Mouse (Mus musculus): ENCODE results near the gene Wdr17. TPM values are rescaled to one million over a fixed set of nuclear protein-coding genes. Genes with fewer than 3 reads are reported as not detected.

The Wdr17 gene
- polyA plus RNA-seq, 1 experiment from 2014 or later: 0.05 TPM

DNA sequence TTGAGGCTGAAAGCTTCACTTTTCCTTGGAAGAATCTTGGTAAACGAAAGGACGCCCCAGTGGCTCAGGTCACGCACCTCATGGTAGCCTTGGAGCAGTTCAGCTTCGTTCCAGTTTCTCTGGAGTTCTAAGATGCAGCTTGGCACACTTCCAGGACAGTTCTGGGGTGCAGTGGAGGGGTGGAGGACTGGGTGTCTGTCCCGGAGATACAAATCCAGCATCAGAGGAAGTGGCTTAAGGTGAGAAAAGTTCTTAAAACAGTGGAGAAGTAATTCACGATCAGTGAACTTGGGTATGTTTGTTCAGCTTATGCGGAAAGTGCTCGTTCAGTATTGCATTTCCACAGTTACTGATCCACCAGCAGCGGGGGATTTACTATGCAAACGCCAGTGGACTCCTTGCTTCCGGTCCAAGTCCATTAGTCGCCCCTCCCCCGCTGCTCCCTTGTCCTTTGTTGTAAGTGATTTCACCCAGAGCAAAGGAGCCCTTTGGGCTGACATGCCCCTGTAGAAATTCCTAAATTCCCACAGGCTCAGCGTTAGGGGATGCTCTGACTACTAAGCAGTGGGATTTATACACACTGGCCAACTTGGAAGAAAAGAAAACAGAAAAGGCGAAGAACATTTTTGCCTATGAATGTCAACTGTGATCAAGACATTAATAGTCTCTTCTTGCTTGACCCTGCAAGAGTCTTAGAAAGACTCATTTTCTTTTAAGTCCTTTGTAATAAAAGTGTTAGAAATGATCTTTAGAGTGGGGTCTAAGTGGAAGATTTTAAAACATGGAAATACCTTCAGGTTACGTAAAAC lies 106.6 kb downstream of the Wdr17 start:
- peak overlapping the region; percentile 62 for H3K4me2 ChIP-seq
- no peaks in the 10 kb centered on the region; the same call in 1 of the 2 replicates for H3K4me1 ChIP-seq (replicated peaks)
- ATAC-seq (ENCODE audit: low read depth): no peak
- H3K36me3 ChIP-seq: no peaks in the 10 kb centered on the region
- no peak overlapping the region for H3K9ac ChIP-seq
- no peak for DNase-seq
- no peaks in the 10 kb centered on the region for H3K9me3 ChIP-seq (replicated peaks)
- no peak overlapping the region for H3K27ac ChIP-seq
- no peaks in the 10 kb centered on the region for H3K27me3 ChIP-seq
- WGBS (ENCODE audit: insufficient replicate concordance): 12% methylated on average over 16 of the region's 16 CpGs
- peak overlapping the region; percentile 36 for H3K4me3 ChIP-seq (replicated peaks)

GRCm38 (mm10) chr8:54779317-54780133 lies 107.5 kb downstream of the Wdr17 start:
- under 1% methylated on average over 23 of the region's 23 CpGs for WGBS (ENCODE audit: insufficient replicate concordance)

DNA sequence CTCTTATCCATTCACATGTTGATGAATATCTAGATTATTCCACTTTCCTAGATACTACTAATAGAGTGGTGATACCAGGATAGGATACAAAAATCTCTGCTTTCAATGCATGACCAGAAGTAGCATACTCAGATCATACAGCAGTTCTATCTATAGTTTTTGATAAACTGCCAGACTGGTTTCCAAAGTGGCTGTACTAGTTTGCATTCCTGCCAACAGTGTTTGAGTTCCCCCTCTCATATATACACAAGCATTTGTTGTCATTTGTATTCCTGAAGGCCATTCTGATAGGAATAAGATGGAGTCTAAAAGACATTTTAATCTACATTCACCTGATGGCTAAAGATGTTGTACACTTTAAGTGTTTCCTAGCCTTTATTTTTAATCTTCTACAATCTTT lies 110.0 kb downstream of the Wdr17 start:
- ATAC-seq (ENCODE audit: low read depth) (no peak), DNase-seq (no peak)
- Histone ChIP-seq H3K36me3 (no peaks in the 10 kb centered on the region), H3K27me3 (no peaks in the 10 kb centered on the region), H3K4me3 (replicated peaks) (no peak overlapping the region), H3K9ac (no peak overlapping the region), H3K27ac (no peak overlapping the region), H3K4me2 (no peak overlapping the region), H3K9me3 (replicated peaks) (no peaks in the 10 kb centered on the region), H3K4me1 (replicated peaks) (no peaks in the 10 kb centered on the region; the same call in 1 of the 2 replicates)

More at GRCm38 (mm10) chr8:54779317-54780133, 107.5 kb downstream of the Wdr17 start:
- ATAC-seq (ENCODE audit: low read depth) (peak; percentile 29; the same call in 1 of the 2 replicates), DNase-seq (no peak)
- Histone ChIP-seq H3K27ac (no peak overlapping the region), H3K4me3 (replicated peaks) (peak overlapping the region; percentile 36), H3K9ac (no peak overlapping the region), H3K36me3 (no peaks in the 10 kb centered on the region), H3K27me3 (no peaks in the 10 kb centered on the region), H3K4me1 (replicated peaks) (no peaks in the 10 kb centered on the region; the same call in 1 of the 2 replicates), H3K9me3 (replicated peaks) (no peaks in the 10 kb centered on the region), H3K4me2 (peak overlapping the region; percentile 62)

- Histone ChIP-seq H3K4me2 (no peak overlapping the region), H3K27me3 (no peaks in the 10 kb centered on the region), H3K36me3 (no peaks in the 10 kb centered on the region), H3K9me3 (replicated peaks) (no peaks in the 10 kb centered on the region), H3K27ac (no peak overlapping the region), H3K4me1 (replicated peaks) (no peaks in the 10 kb centered on the region; the same call in 1 of the 2 replicates), H3K9ac (no peak overlapping the region), H3K4me3 (replicated peaks) (no peak overlapping the region)
- ATAC-seq (ENCODE audit: low read depth): no peak
- no peak for DNase-seq
These were observed 110.7 kb downstream of the Wdr17 start for GRCm38 (mm10) chr8:54776241-54776640.

DNA sequence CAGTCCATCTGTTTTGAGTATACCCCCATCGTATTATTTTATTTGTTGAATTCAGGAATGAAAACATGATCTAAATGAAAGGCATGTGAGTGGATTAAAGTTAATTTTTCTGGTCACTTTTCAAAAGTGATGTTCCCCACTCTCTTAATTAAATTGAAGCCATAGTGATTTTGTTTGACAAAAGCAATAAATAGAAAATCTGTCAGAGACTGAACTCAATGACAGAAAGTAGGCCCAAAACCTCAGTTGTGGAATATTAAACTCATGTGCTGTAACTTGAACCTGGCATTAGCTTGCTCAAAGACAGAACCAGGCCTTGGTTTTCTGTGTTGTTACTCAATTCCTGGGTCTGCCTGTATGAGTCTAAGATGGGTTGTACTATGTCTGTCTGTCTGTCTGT lies 129.3 kb downstream of the Wdr17 start:
- H3K9ac ChIP-seq: no peak overlapping the region
- no peaks in the 10 kb centered on the region for H3K27me3 ChIP-seq
- H3K36me3 ChIP-seq: no peaks in the 10 kb centered on the region
- WGBS (ENCODE audit: insufficient replicate concordance): 74% methylated on average over 1 of the region's 1 CpGs
- ATAC-seq (ENCODE audit: low read depth) (no peak), DNase-seq (no peak)
- no peaks in the 10 kb centered on the region for H3K4me1 ChIP-seq (replicated peaks)
- no peak overlapping the region for H3K27ac ChIP-seq
- no peak overlapping the region for H3K4me3 ChIP-seq (replicated peaks)
- H3K9me3 ChIP-seq (replicated peaks): no peaks in the 10 kb centered on the region
- no peak overlapping the region for H3K4me2 ChIP-seq

GRCm38 (mm10) chr8:54736660-54737312 lies 150.2 kb downstream of the Wdr17 start:
- Histone ChIP-seq H3K4me2 (no peak overlapping the region), H3K9ac (no peak overlapping the region), H3K4me1 (replicated peaks) (no peaks in the 10 kb centered on the region), H3K27me3 (no peaks in the 10 kb centered on the region), H3K9me3 (replicated peaks) (no peaks in the 10 kb centered on the region), H3K4me3 (replicated peaks) (no peak overlapping the region), H3K27ac (no peak overlapping the region), H3K36me3 (no peaks in the 10 kb centered on the region)
- no peak for DNase-seq
- no peak for ATAC-seq (ENCODE audit: low read depth)
- 39% methylated on average over 5 of the region's 5 CpGs for WGBS (ENCODE audit: insufficient replicate concordance)

GRCm38 (mm10) chr8:54724668-54725035 lies 162.3 kb downstream of the Wdr17 start:
- DNase-seq (no peak), ATAC-seq (ENCODE audit: low read depth) (no peak)
- peak overlapping the region; percentile 32; the same call in 1 of the 2 replicates for H3K4me3 ChIP-seq (replicated peaks)
- no peaks in the 10 kb centered on the region for H3K27me3 ChIP-seq
- no peak overlapping the region for H3K9ac ChIP-seq
- no peaks in the 10 kb centered on the region for H3K4me1 ChIP-seq (replicated peaks)
- no peaks in the 10 kb centered on the region for H3K9me3 ChIP-seq (replicated peaks)
- H3K27ac ChIP-seq: no peak overlapping the region
- 25% methylated on average over 8 of the region's 8 CpGs for WGBS (ENCODE audit: insufficient replicate concordance)
- no peaks in the 10 kb centered on the region for H3K36me3 ChIP-seq
- H3K4me2 ChIP-seq: peak overlapping the region; percentile 50

- peak overlapping the region; percentile 32 for H3K4me3 ChIP-seq (replicated peaks)
- no peak overlapping the region for H3K9ac ChIP-seq
- H3K27me3 ChIP-seq: no peaks in the 10 kb centered on the region
- H3K4me2 ChIP-seq: peak overlapping the region; percentile 50
- H3K4me1 ChIP-seq (replicated peaks): no peaks in the 10 kb centered on the region
- no peak overlapping the region for H3K27ac ChIP-seq
- H3K36me3 ChIP-seq: no peaks in the 10 kb centered on the region
- H3K9me3 ChIP-seq (replicated peaks): no peaks in the 10 kb centered on the region
- ATAC-seq (ENCODE audit: low read depth) (peak; percentile 94), DNase-seq (peak; percentile 57)
- WGBS (ENCODE audit: insufficient replicate concordance): 1% methylated on average over 23 of the region's 23 CpGs
These were observed 162.9 kb downstream of the Wdr17 start for GRCm38 (mm10) chr8:54723976-54724667.

GRCm38 (mm10) chr8:54718515-54718914 lies 168.5 kb downstream of the Wdr17 start:
- no peaks in the 10 kb centered on the region for H3K36me3 ChIP-seq
- H3K4me3 ChIP-seq (replicated peaks): no peak overlapping the region
- H3K9ac ChIP-seq: no peak overlapping the region
- ATAC-seq (ENCODE audit: low read depth): no peak
- WGBS (ENCODE audit: insufficient replicate concordance): 40% methylated on average over 4 of the region's 4 CpGs
- no peaks in the 10 kb centered on the region for H3K4me1 ChIP-seq (replicated peaks)
- no peaks in the 10 kb centered on the region for H3K27me3 ChIP-seq
- H3K9me3 ChIP-seq (replicated peaks): no peaks in the 10 kb centered on the region
- DNase-seq: no peak
- H3K27ac ChIP-seq: no peak overlapping the region
- H3K4me2 ChIP-seq: no peak overlapping the region

DNA sequence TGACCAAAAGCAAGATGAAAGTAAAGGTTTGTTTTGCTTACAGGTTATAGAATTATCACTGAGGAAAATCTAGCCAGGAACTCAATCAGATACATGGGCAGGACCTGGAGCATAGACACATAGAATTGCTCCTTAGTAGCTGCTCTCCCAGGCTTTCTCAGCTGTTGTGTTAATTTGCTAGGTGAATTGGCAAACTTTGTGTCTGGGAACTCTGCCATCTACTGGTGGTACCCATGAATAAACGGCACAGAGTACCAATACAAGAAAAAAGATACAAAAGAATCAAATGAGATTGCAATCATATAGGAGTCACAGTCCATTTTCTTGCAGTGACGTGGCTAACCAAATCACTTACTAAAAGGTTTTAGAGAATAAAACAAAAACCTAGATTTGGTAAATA lies 181.2 kb downstream of the Wdr17 start:
- H3K4me3 ChIP-seq (replicated peaks): no peak overlapping the region
- H3K9me3 ChIP-seq (replicated peaks): no peaks in the 10 kb centered on the region
- no peaks in the 10 kb centered on the region for H3K27me3 ChIP-seq
- H3K4me2 ChIP-seq: no peak overlapping the region
- H3K36me3 ChIP-seq: no peaks in the 10 kb centered on the region
- 34% methylated on average over 2 of the region's 2 CpGs for WGBS (ENCODE audit: insufficient replicate concordance)
- no peaks in the 10 kb centered on the region for H3K4me1 ChIP-seq (replicated peaks)
- H3K9ac ChIP-seq: no peak overlapping the region
- ATAC-seq (ENCODE audit: low read depth): no peak
- no peak for DNase-seq
- no peak overlapping the region for H3K27ac ChIP-seq

DNA sequence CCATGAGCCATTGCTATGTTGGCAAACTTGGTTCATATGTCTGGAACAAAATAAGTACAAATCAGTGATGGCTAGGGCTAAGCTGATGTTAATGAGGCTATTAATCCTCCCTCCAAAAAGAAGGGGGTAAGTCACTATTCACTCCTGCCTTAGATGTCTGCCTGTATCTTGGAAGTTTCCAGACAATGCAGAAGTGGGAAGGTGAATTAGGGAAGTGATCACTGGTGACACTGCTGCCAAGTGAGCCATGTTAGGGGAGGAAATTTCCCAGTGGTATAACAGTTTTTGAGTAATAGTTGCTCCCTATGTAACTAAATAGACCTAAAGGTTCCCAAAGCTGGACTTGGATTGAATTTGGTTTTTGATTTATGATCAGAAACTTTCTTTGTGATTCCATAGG lies 215.2 kb downstream of the Wdr17 start:
- ATAC-seq (ENCODE audit: low read depth) (no peak), DNase-seq (no peak)
- no peaks in the 10 kb centered on the region for H3K9me3 ChIP-seq (replicated peaks)
- no peaks in the 10 kb centered on the region for H3K27me3 ChIP-seq
- no peaks in the 10 kb centered on the region for H3K4me1 ChIP-seq (replicated peaks)
- H3K4me2 ChIP-seq: no peak overlapping the region
- no peak overlapping the region for H3K27ac ChIP-seq
- H3K9ac ChIP-seq: no peak overlapping the region
- no peaks in the 10 kb centered on the region for H3K36me3 ChIP-seq
- H3K4me3 ChIP-seq (replicated peaks): no peak overlapping the region

Data from liver, embryonic 13.5 days (tissue).